Mouse (Mus musculus): ENCODE data around the gene Mthfr. TPM values are rescaled to one million over a fixed set of nuclear protein-coding genes. Genes with fewer than 3 reads are reported as not detected.

Gene Mthfr
- polyA plus RNA-seq, 2 experiments = 7.0 to 9.2 TPM

GRCm38 (mm10) chr4:148060120-148061085, 21.5 kb downstream of the Mthfr start:
- H3K4me1 ChIP-seq (replicated peaks; ENCODE audit: control insufficient read depth in 2 of 2, insufficient read depth in 2 of 2, low read length in 1 of 2) = no peaks in the 10 kb centered on the region
- no peak overlapping the region for H3K27ac ChIP-seq
- H3K9ac ChIP-seq (replicated peaks) = no peak overlapping the region
- DNase-seq (ENCODE audit: low read depth in 3 of 3, low spot score in 3 of 3) (no peak), ATAC-seq (ENCODE audit: insufficient read depth) (peak; percentile 51)
- peaks cover 13% of the 10 kb centered on the region for H3K36me3 ChIP-seq (replicated peaks; ENCODE audit: control insufficient read depth, insufficient read depth, low read depth)
- no peak overlapping the region for H3K4me3 ChIP-seq (ENCODE audit: insufficient read depth in 1 of 2, low read depth in 2 of 2, low read length in 2 of 2)
- 44% methylated on average over 13 of the region's 13 CpGs for WGBS (ENCODE audit: insufficient replicate concordance)
- TF ChIP-seq CTCF (IDR thresholded peaks at IDR 0.05; ENCODE audit: low read depth) = peak; percentile 90
- no peak for TF ChIP-seq EP300 (IDR thresholded peaks at IDR 0.05; ENCODE audit: low read depth)
- no peak overlapping the region for H3K4me2 ChIP-seq (ENCODE audit: low read depth)
- no peaks in the 10 kb centered on the region for H3K27me3 ChIP-seq (ENCODE audit: control insufficient read depth, insufficient read depth, low read length)
- no peaks in the 10 kb centered on the region for H3K9me3 ChIP-seq (ENCODE audit: control insufficient read depth, low read length)

DNA sequence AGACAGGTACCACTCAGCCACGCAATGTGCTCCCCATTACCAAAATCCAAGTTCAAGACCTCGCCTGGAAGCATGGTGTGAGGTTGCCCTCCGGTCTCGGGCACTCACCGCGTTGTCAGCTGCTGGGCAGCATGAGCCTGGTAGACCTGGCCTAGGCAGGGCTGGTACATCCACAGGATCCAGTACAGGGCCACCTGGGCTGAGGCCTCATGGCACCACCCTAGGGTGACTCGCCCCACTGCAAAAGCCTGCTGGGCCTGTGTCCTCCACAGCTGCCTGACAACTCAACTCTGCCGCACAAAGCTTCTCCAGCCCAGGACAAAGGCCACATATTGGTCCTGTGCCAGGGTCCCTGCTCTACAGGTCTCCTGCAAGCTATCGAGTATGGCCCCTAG, 22.2 kb downstream of the Mthfr start:
- Histone ChIP-seq H3K4me1 (replicated peaks; ENCODE audit: control insufficient read depth in 2 of 2, insufficient read depth in 2 of 2, low read length in 1 of 2) (no peaks in the 10 kb centered on the region), H3K27ac (no peak overlapping the region), H3K36me3 (replicated peaks; ENCODE audit: control insufficient read depth, insufficient read depth, low read depth) (peaks cover 6% of the 10 kb centered on the region), H3K4me3 (ENCODE audit: insufficient read depth in 1 of 2, low read depth in 2 of 2, low read length in 2 of 2) (no peak overlapping the region), H3K4me2 (ENCODE audit: low read depth) (no peak overlapping the region), H3K9me3 (ENCODE audit: control insufficient read depth, low read length) (no peaks in the 10 kb centered on the region), H3K27me3 (ENCODE audit: control insufficient read depth, insufficient read depth, low read length) (no peaks in the 10 kb centered on the region), H3K9ac (replicated peaks) (no peak overlapping the region; the same call in 1 of the 2 replicates)
- DNase-seq (ENCODE audit: low read depth in 3 of 3, low spot score in 3 of 3) (no peak), ATAC-seq (ENCODE audit: insufficient read depth) (no peak)
- TF ChIP-seq CTCF (IDR thresholded peaks at IDR 0.05; ENCODE audit: low read depth) = no peak
- no peak for TF ChIP-seq EP300 (IDR thresholded peaks at IDR 0.05; ENCODE audit: low read depth)
- 78% methylated on average over 9 of the region's 9 CpGs for whole genome bisulfite sequencing (ENCODE audit: insufficient replicate concordance)

GRCm38 (mm10) chr4:148065702-148066400, 27.0 kb downstream of the Mthfr start:
- TF ChIP-seq CTCF (IDR thresholded peaks at IDR 0.05; ENCODE audit: low read depth) (peak; percentile 49), EP300 (IDR thresholded peaks at IDR 0.05; ENCODE audit: low read depth) (no peak)
- Histone ChIP-seq H3K27ac (no peak overlapping the region), H3K4me1 (replicated peaks; ENCODE audit: control insufficient read depth in 2 of 2, insufficient read depth in 2 of 2, low read length in 1 of 2) (0 out of 4 replicates have a peak, but pooled peaks cover 0 to 1% of the 10 kb centered on the region in 2 experiments), H3K4me2 (ENCODE audit: low read depth) (no peak overlapping the region), H3K4me3 (ENCODE audit: insufficient read depth in 1 of 2, low read depth in 2 of 2, low read length in 2 of 2) (no peak overlapping the region), H3K36me3 (replicated peaks; ENCODE audit: control insufficient read depth, insufficient read depth, low read depth) (no peaks in the 10 kb centered on the region), H3K9ac (replicated peaks) (no peak overlapping the region), H3K27me3 (ENCODE audit: control insufficient read depth, insufficient read depth, low read length) (no peaks in the 10 kb centered on the region), H3K9me3 (ENCODE audit: control insufficient read depth, low read length) (no peaks in the 10 kb centered on the region)
- no peak for DNase-seq (ENCODE audit: low read depth in 3 of 3, low spot score in 3 of 3)
- WGBS (ENCODE audit: insufficient replicate concordance) = 36% methylated on average over 6 of the region's 6 CpGs
- ATAC-seq (ENCODE audit: insufficient read depth) = no peak

DNA sequence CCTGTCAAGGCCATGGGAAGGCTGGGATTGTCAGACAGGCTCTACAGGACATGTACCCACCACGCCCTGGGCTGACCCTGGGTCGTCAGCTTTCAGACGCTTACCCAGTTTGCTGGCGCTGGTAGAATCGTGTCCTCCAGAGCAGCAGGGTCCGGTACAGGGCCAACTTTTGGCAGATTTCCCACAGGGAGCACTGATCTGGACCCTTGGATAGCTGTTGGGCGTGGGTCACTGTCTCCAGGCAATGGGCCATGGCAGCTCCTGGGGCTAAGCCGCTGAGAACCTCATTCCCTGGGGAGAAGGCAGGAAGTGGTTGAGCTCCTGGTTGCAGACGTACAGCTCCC, 27.5 kb downstream of the Mthfr start:
- H3K27me3 ChIP-seq (ENCODE audit: control insufficient read depth, insufficient read depth, low read length) = no peaks in the 10 kb centered on the region
- H3K4me3 ChIP-seq (ENCODE audit: insufficient read depth in 1 of 2, low read depth in 2 of 2, low read length in 2 of 2) = no peak overlapping the region
- 65% methylated on average over 9 of the region's 9 CpGs for WGBS (ENCODE audit: insufficient replicate concordance)
- no peak overlapping the region for H3K9ac ChIP-seq (replicated peaks)
- no peak overlapping the region for H3K27ac ChIP-seq
- no peaks in the 10 kb centered on the region for H3K36me3 ChIP-seq (replicated peaks; ENCODE audit: control insufficient read depth, insufficient read depth, low read depth)
- 0 out of 2 replicates have a peak, but pooled peaks have one; percentile 9 for ATAC-seq (ENCODE audit: insufficient read depth)
- no peak for DNase-seq (ENCODE audit: low read depth in 3 of 3, low spot score in 3 of 3)
- TF ChIP-seq CTCF (IDR thresholded peaks at IDR 0.05; ENCODE audit: low read depth) = no peak
- TF ChIP-seq EP300 (IDR thresholded peaks at IDR 0.05; ENCODE audit: low read depth) = no peak
- H3K4me1 ChIP-seq (replicated peaks; ENCODE audit: control insufficient read depth in 2 of 2, insufficient read depth in 2 of 2, low read length in 1 of 2) = 0 out of 4 replicates have a peak, but pooled peaks cover 0 to 1% of the 10 kb centered on the region in 2 experiments
- no peak overlapping the region for H3K4me2 ChIP-seq (ENCODE audit: low read depth)
- H3K9me3 ChIP-seq (ENCODE audit: control insufficient read depth, low read length) = no peaks in the 10 kb centered on the region

GRCm38 (mm10) chr4:148067346-148067745, 28.5 kb downstream of the Mthfr start:
- TF ChIP-seq EP300 (IDR thresholded peaks at IDR 0.05; ENCODE audit: low read depth) = no peak
- no peak for TF ChIP-seq CTCF (IDR thresholded peaks at IDR 0.05; ENCODE audit: low read depth)
- Histone ChIP-seq H3K4me1 (replicated peaks; ENCODE audit: control insufficient read depth in 2 of 2, insufficient read depth in 2 of 2, low read length in 1 of 2) (0 out of 4 replicates have a peak, but pooled peaks cover 0 to 1% of the 10 kb centered on the region in 2 experiments), H3K9ac (replicated peaks) (no peak overlapping the region), H3K27ac (no peak overlapping the region), H3K36me3 (replicated peaks; ENCODE audit: control insufficient read depth, insufficient read depth, low read depth) (no peaks in the 10 kb centered on the region), H3K27me3 (ENCODE audit: control insufficient read depth, insufficient read depth, low read length) (no peaks in the 10 kb centered on the region), H3K4me3 (ENCODE audit: insufficient read depth in 1 of 2, low read depth in 2 of 2, low read length in 2 of 2) (no peak overlapping the region), H3K4me2 (ENCODE audit: low read depth) (no peak overlapping the region), H3K9me3 (ENCODE audit: control insufficient read depth, low read length) (no peaks in the 10 kb centered on the region)
- no peak for ATAC-seq (ENCODE audit: insufficient read depth)
- DNase-seq (ENCODE audit: low read depth in 3 of 3, low spot score in 3 of 3) = no peak
- 71% methylated on average over 8 of the region's 8 CpGs for WGBS (ENCODE audit: insufficient replicate concordance)

All from liver, embryonic 14.5 days (tissue).